Mouse (Mus musculus) liver, postnatal 0 days (tissue): ENCODE data around the gene Plin4. TPM values are rescaled to one million over a fixed set of nuclear protein-coding genes. Genes with fewer than 3 reads are reported as not detected.
"Not testable (repeated sequence)": the region's sequence is repeated elsewhere in the genome, so short reads cannot be mapped to it uniquely, and the experiment has no call there.

Experiments used
- ATAC-seq: fragments of 200-750 bp; cut with Nextera tagmentation; 2 replicates; pipeline ENCODE4 v1.8.0; 2017; ENCODE audit warnings: mild to moderate bottlenecking, moderate library complexity
- DNase-seq: peaks from one replicate; pipeline ENCODE4 v3.0.0-alpha.2; 2016
- H3K27ac ChIP-seq: fragments of 300-500 bp; sonication (generic); 2 replicates; pipeline ENCODE4 v1.5.1; 2014; ENCODE audit warnings: antibody characterized with exemption, moderate library complexity, mild to moderate bottlenecking, low read depth
- H3K27me3 ChIP-seq: fragments of 300-500 bp; sonication (generic); 2 replicates; pipeline ENCODE4 v1.6.1; 2014; ENCODE audit warnings: low read length, control low read depth, mixed read lengths; ENCODE audit not compliant: insufficient read depth
- H3K36me3 ChIP-seq: fragments of 300-500 bp; sonication (generic); replicated peaks from 2 replicates; pipeline ENCODE4 v1.6.1; 2014; ENCODE audit warnings: mild to moderate bottlenecking, control low read depth, low read length, moderate library complexity, mixed read lengths; ENCODE audit not compliant: insufficient read depth
- H3K4me1 ChIP-seq: fragments of 300-500 bp; sonication (generic); 2 replicates; pipeline ENCODE4 v1.6.1; 2014; ENCODE audit warnings: antibody characterized with exemption, mild to moderate bottlenecking, control low read depth; ENCODE audit not compliant: insufficient read depth
- H3K4me2 ChIP-seq: fragments of 300-500 bp; sonication (generic); 2 replicates; pipeline ENCODE4 v1.6.1; 2014; ENCODE audit warnings: low read depth, mild to moderate bottlenecking, low read length, moderate library complexity, mixed read lengths
- H3K4me3 ChIP-seq: fragments of 300-500 bp; sonication (generic); 2 replicates; pipeline ENCODE4 v1.5.1; 2014; ENCODE audit warnings: low read depth, low read length
- H3K9ac ChIP-seq: fragments of 300-500 bp; sonication (generic); replicated peaks from 2 replicates; pipeline ENCODE4 v1.6.1; 2014; ENCODE audit warnings: mild to moderate bottlenecking, moderate library complexity
- H3K9me3 ChIP-seq: fragments of 300-500 bp; sonication (generic); 2 replicates; pipeline ENCODE4 v1.6.1; 2016; ENCODE audit warnings: mild to moderate bottlenecking, control low read depth, low read length, mixed read lengths
- CTCF ChIP-seq: sonication (generic); IDR thresholded peaks from 2 replicates; pipeline ENCODE4 v1.5.1; 2016; ENCODE audit warnings: antibody characterized with exemption, low read depth
- EP300 ChIP-seq: IDR thresholded peaks from 2 replicates; pipeline ENCODE4 v1.6.1; 2016; ENCODE audit warnings: antibody characterized with exemption, low read depth, mild to moderate bottlenecking
- WGBS: fragments of 180-500 bp; shearing (Covaris S2); extraction: QIAGEN DNeasy Blood & Tissue Kit; methylation state at CpG from one replicate; pipeline ENCODE4 v1.1.7; 2014; ENCODE audit not compliant: insufficient replicate concordance; 5-methylcytosine and 5-hydroxymethylcytosine counted together
- polyA plus RNA-seq: library from polyadenylated mRNA; unstranded; fragments of >200 nt; fragmentation: Nextera tagmentation; extraction: Ambion mirVana; gene quantifications from 2 replicates; pipeline ENCODE4 v1.2.1, GENCODE M21; 2015

The Plin4 gene
- polyA plus RNA-seq, 1 experiment from 2014 or later, result 0.12 TPM

- WGBS, result 84% methylated on average over 4 of the region's 4 CpGs
Observed at GRCm38 (mm10) chr17:56106981-56107380, 2.6 kb downstream of the Plin4 start.

GRCm38 (mm10) chr17:56106436-56106835 lies 3.2 kb downstream of the Plin4 start:
- not testable (repeated sequence) for H3K9me3 ChIP-seq, H3K4me3 ChIP-seq, H3K4me1 ChIP-seq, H3K9ac ChIP-seq, ATAC-seq, H3K27me3 ChIP-seq, H3K27ac ChIP-seq, H3K4me2 ChIP-seq, DNase-seq
- peaks cover 11% of the 10 kb centered on the region for H3K36me3 ChIP-seq
- 88% methylated on average over 4 of the region's 4 CpGs for WGBS

More at GRCm38 (mm10) chr17:56106981-56107380, 2.6 kb downstream of the Plin4 start:
- ATAC-seq (no peak), DNase-seq (no peak)
- Histone ChIP-seq H3K9ac (no peak overlapping the region), H3K4me3 (no peak overlapping the region), H3K4me2 (no peak overlapping the region), H3K4me1 (peaks cover under 1% of the 10 kb centered on the region; the same call in 1 of the 2 replicates), H3K27ac (no peak overlapping the region), H3K27me3 (no peaks in the 10 kb centered on the region), H3K9me3 (no peaks in the 10 kb centered on the region), H3K36me3 (peaks cover 7% of the 10 kb centered on the region; the same call in 1 of the 2 replicates)
- TF ChIP-seq EP300 (no peak), CTCF (no peak)

- 81% methylated on average over 2 of the region's 5 CpGs for WGBS
- H3K27ac ChIP-seq, ATAC-seq, H3K9ac ChIP-seq, H3K4me2 ChIP-seq, H3K4me3 ChIP-seq, H3K9me3 ChIP-seq, DNase-seq, H3K4me1 ChIP-seq, H3K27me3 ChIP-seq: not testable (repeated sequence)
- peaks cover 25% of the 10 kb centered on the region for H3K36me3 ChIP-seq
Observed at GRCm38 (mm10) chr17:56104821-56105220, 4.8 kb downstream of the Plin4 start.

GRCm38 (mm10) chr17:56103465-56104285 lies 5.9 kb downstream of the Plin4 start:
- Histone ChIP-seq H3K9ac (no peak overlapping the region), H3K4me3 (no peak overlapping the region), H3K4me1 (no peaks in the 10 kb centered on the region), H3K36me3 (peaks cover 29% of the 10 kb centered on the region), H3K27me3 (no peaks in the 10 kb centered on the region), H3K9me3 (no peaks in the 10 kb centered on the region), H3K4me2 (no peak overlapping the region), H3K27ac (no peak overlapping the region)
- no peak for ATAC-seq
- WGBS, result 86% methylated on average over 8 of the region's 8 CpGs
- DNase-seq, result peak; percentile 12
- no peak for TF ChIP-seq CTCF
- TF ChIP-seq EP300, result no peak

DNA sequence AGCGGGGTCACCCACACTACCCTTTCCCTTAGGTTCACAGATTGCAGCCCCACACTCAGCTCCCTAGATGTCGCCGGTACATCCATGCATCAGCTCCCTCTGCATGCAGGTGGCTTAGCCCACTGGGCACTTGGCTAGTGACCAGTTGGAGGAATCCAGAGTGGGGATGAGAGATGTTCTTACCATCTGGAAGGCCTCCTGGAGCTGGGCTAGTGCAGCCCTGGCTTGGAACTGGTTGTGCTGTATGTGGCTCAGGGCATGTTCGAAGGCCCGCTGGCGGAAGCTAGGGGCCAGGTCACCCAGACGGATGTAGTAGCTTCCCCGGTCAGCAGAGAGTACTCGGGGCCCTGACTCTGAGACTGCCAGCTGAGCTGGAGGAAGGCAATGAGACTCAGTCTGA lies 6.7 kb downstream of the Plin4 start:
- no peak overlapping the region for H3K9ac ChIP-seq
- no peak overlapping the region for H3K4me3 ChIP-seq
- DNase-seq, result peak; percentile 13
- no peak for ATAC-seq
- H3K36me3 ChIP-seq, result peaks cover 33% of the 10 kb centered on the region
- no peaks in the 10 kb centered on the region for H3K9me3 ChIP-seq
- TF ChIP-seq CTCF (no peak), EP300 (no peak)
- 93% methylated on average over 9 of the region's 9 CpGs for WGBS
- H3K4me2 ChIP-seq, result no peak overlapping the region
- no peaks in the 10 kb centered on the region for H3K4me1 ChIP-seq
- no peak overlapping the region for H3K27ac ChIP-seq
- H3K27me3 ChIP-seq, result no peaks in the 10 kb centered on the region

- Histone ChIP-seq H3K4me1 (no peaks in the 10 kb centered on the region), H3K9ac (no peak overlapping the region), H3K27me3 (no peaks in the 10 kb centered on the region), H3K36me3 (peaks cover 40% of the 10 kb centered on the region), H3K27ac (no peak overlapping the region), H3K9me3 (no peaks in the 10 kb centered on the region), H3K4me3 (no peak overlapping the region), H3K4me2 (no peak overlapping the region)
- no peak for DNase-seq
- TF ChIP-seq EP300 (no peak), CTCF (no peak)
- 89% methylated on average over 5 of the region's 5 CpGs for WGBS
- no peak for ATAC-seq
Observed at GRCm38 (mm10) chr17:56102158-56102557, 7.4 kb downstream of the Plin4 start.
